Mouse (Mus musculus) cerebellum, adult 9-10 months (tissue): ENCODE measurements around the gene Mgat3.

ENCODE experiments used
- DNase-seq: peaks from one replicate; pipeline ENCODE4 v3.0.0; 2022

Gene Mgat3

GRCm38 (mm10) chr15:80173001-80173771 lies at the start of gene Mgat3:
Mgat3 (plus strand) TSS chr15:80173721.
- peak; percentile 76 for DNase-seq

- no peak for DNase-seq
These were observed 48.9 kb upstream of the Mgat3 start for GRCm38 (mm10) chr15:80124651-80125050.

GRCm38 (mm10) chr15:80127191-80127590 lies 46.3 kb upstream of the Mgat3 start:
- peak; percentile 52 for DNase-seq

- DNase-seq = no peak
These were observed 43.5 kb upstream of the Mgat3 start for GRCm38 (mm10) chr15:80129982-80130381.

- no peak for DNase-seq
These were observed 42.8 kb upstream of the Mgat3 start for GRCm38 (mm10) chr15:80130689-80131088.

- peak; percentile 85 for DNase-seq
These were observed 42.1 kb upstream of the Mgat3 start for GRCm38 (mm10) chr15:80131421-80131820.

GRCm38 (mm10) chr15:80132452-80132851 lies 41.1 kb upstream of the Mgat3 start:
- DNase-seq = peak; percentile 65

- DNase-seq = peak; percentile 91
These were observed 40.4 kb upstream of the Mgat3 start, which contains the start of gene Tab1 for GRCm38 (mm10) chr15:80132993-80133586. Tab1 (plus strand) TSS chr15:80133127.

- no peak for DNase-seq
These were observed 39.7 kb upstream of the Mgat3 start for GRCm38 (mm10) chr15:80133682-80134449.

- no peak for DNase-seq
These were observed 39.1 kb upstream of the Mgat3 start for GRCm38 (mm10) chr15:80134450-80134847.

GRCm38 (mm10) chr15:80135499-80135898 lies 38.0 kb upstream of the Mgat3 start:
- no peak for DNase-seq

GRCm38 (mm10) chr15:80136645-80137044 lies 36.9 kb upstream of the Mgat3 start:
- no peak for DNase-seq

GRCm38 (mm10) chr15:80137945-80138791 lies 35.4 kb upstream of the Mgat3 start:
- peak; percentile 34 for DNase-seq

GRCm38 (mm10) chr15:80140302-80140701 lies 33.2 kb upstream of the Mgat3 start:
- no peak for DNase-seq

GRCm38 (mm10) chr15:80140878-80141277 lies 32.6 kb upstream of the Mgat3 start:
- no peak for DNase-seq

GRCm38 (mm10) chr15:80142130-80142529 lies 31.4 kb upstream of the Mgat3 start:
- no peak for DNase-seq

- DNase-seq = no peak
These were observed 29.8 kb upstream of the Mgat3 start for GRCm38 (mm10) chr15:80143760-80144159.

GRCm38 (mm10) chr15:80145397-80145796 lies 28.1 kb upstream of the Mgat3 start:
- no peak for DNase-seq

- DNase-seq = no peak
These were observed 27.4 kb upstream of the Mgat3 start for GRCm38 (mm10) chr15:80146153-80146552.

- DNase-seq = no peak
These were observed 26.4 kb upstream of the Mgat3 start for GRCm38 (mm10) chr15:80147090-80147489.

- no peak for DNase-seq
These were observed 26.0 kb upstream of the Mgat3 start for GRCm38 (mm10) chr15:80147511-80147910.

GRCm38 (mm10) chr15:80148565-80148964 lies 25.0 kb upstream of the Mgat3 start:
- DNase-seq = no peak

GRCm38 (mm10) chr15:80149517-80149916 lies 24.0 kb upstream of the Mgat3 start:
- DNase-seq = no peak
